Mouse (Mus musculus) heart, embryonic 16.5 days (tissue): ENCODE measurements around the gene Zmat3. TPM values are rescaled to one million over a fixed set of nuclear protein-coding genes. Genes with fewer than 3 reads are reported as not detected.

ENCODE experiments used
- ATAC-seq: fragments of 200-750 bp; cut with Nextera tagmentation; replicated peaks from 2 replicates; pipeline ENCODE4 v1.8.0; 2017; ENCODE audit warnings: moderate number of reproducible peaks; ENCODE audit not compliant: insufficient read depth, low FRiP score; ENCODE audit errors: extremely low read depth
- H3K27ac ChIP-seq: fragments of 300-500 bp; sonication (generic); 2 replicates; pipeline ENCODE4 v1.5.1; 2014; ENCODE audit warnings: mild to moderate bottlenecking, low read length, control low read depth, moderate library complexity
- H3K27me3 ChIP-seq: fragments of 300-500 bp; sonication (generic); 2 replicates; pipeline ENCODE4 v1.6.1; 2014; ENCODE audit warnings: low read length, mixed read lengths; ENCODE audit not compliant: control insufficient read depth, insufficient read depth
- H3K36me3 ChIP-seq: fragments of 300-500 bp; sonication (generic); 2 replicates; pipeline ENCODE4 v1.6.1; 2014; ENCODE audit not compliant: control insufficient read depth, insufficient read depth
- H3K4me1 ChIP-seq: fragments of 300-500 bp; sonication (generic); 2 replicates; pipeline ENCODE4 v1.6.1; 2014; ENCODE audit warnings: low read length, mixed read lengths; ENCODE audit not compliant: control insufficient read depth, insufficient read depth
- H3K4me2 ChIP-seq: fragments of 300-500 bp; sonication (generic); 2 replicates; pipeline ENCODE4 v1.6.1; 2014; ENCODE audit warnings: low read depth, mild to moderate bottlenecking, control low read depth, low read length
- H3K4me3 ChIP-seq: fragments of 300-500 bp; sonication (generic); 2 replicates; pipeline ENCODE4 v1.5.1; 2014; ENCODE audit warnings: mild to moderate bottlenecking, control low read depth, low read length
- H3K9ac ChIP-seq: fragments of 300-500 bp; sonication (generic); 2 replicates; pipeline ENCODE4 v1.6.1; 2014; ENCODE audit warnings: low read length, control low read depth
- H3K9me3 ChIP-seq: fragments of 300-500 bp; sonication (generic); replicated peaks from 2 replicates; pipeline ENCODE4 v1.6.1; 2016; ENCODE audit warnings: low read length; ENCODE audit not compliant: control insufficient read depth
- WGBS: fragments of 180-500 bp; shearing (Covaris S2); extraction: QIAGEN DNeasy Blood & Tissue Kit; methylation state at CpG from one replicate; pipeline ENCODE4 v1.1.7; 2014; 5-methylcytosine and 5-hydroxymethylcytosine counted together
- polyA plus RNA-seq: library from polyadenylated mRNA; unstranded; fragments of >200 nt; fragmentation: Nextera tagmentation; extraction: Ambion mirVana; gene quantifications from 2 replicates; pipeline ENCODE4 v1.2.1, GENCODE M21; 2015

The Zmat3 gene
- polyA plus RNA-seq = 3.0 and 3.6 TPM in 2 replicates

GRCm38 (mm10) chr3:32365546-32366245 lies at the start of gene Zmat3:
TSS of gene Zmat3 (minus strand) at chr3:32366014.
- Histone ChIP-seq H3K27me3 (no peaks in the 10 kb centered on the region), H3K27ac (peak within 1 kb of the TSS; percentile 79), H3K36me3 (no peaks in the 10 kb centered on the region), H3K9me3 (no peaks in the 10 kb centered on the region), H3K9ac (peak within 1 kb of the TSS; percentile 87), H3K4me3 (peak within 1 kb of the TSS; percentile 89), H3K4me1 (peaks cover 9% of the 10 kb centered on the region), H3K4me2 (peak within 1 kb of the TSS; percentile 74)
- 3% methylated on average over 45 of the region's 48 CpGs for WGBS
- peak; percentile 74 for ATAC-seq

GRCm38 (mm10) chr3:32414381-32414780 lies 48.6 kb upstream of the Zmat3 start:
- H3K36me3 ChIP-seq = 0 out of 2 replicates have a peak, but pooled peaks cover 2% of the 10 kb centered on the region
- H3K27me3 ChIP-seq = no peaks in the 10 kb centered on the region
- peak overlapping the region; percentile 21; the same call in 1 of the 2 replicates for H3K4me2 ChIP-seq
- no peak for ATAC-seq
- peaks cover 54% of the 10 kb centered on the region for H3K4me1 ChIP-seq
- no peak overlapping the region for H3K4me3 ChIP-seq
- H3K9ac ChIP-seq = peak overlapping the region; percentile 25; the same call in 1 of the 2 replicates
- whole genome bisulfite sequencing = 34% methylated on average over 4 of the region's 4 CpGs
- H3K9me3 ChIP-seq = no peaks in the 10 kb centered on the region
- no peak overlapping the region; the same call in 1 of the 2 replicates for H3K27ac ChIP-seq

GRCm38 (mm10) chr3:32412502-32413044 lies 46.8 kb upstream of the Zmat3 start:
- Histone ChIP-seq H3K9ac (no peak overlapping the region; the same call in 1 of the 2 replicates), H3K27me3 (no peaks in the 10 kb centered on the region), H3K36me3 (no peaks in the 10 kb centered on the region), H3K27ac (peak overlapping the region; percentile 31), H3K9me3 (no peaks in the 10 kb centered on the region), H3K4me3 (no peak overlapping the region), H3K4me1 (peaks cover 55% of the 10 kb centered on the region), H3K4me2 (no peak overlapping the region)
- WGBS = 42% methylated on average over 7 of the region's 7 CpGs
- no peak for ATAC-seq

GRCm38 (mm10) chr3:32408811-32409273 lies 43.0 kb upstream of the Zmat3 start:
- Histone ChIP-seq H3K9ac (no peak overlapping the region), H3K27ac (peak overlapping the region; percentile 46; the same call in 1 of the 2 replicates), H3K9me3 (no peaks in the 10 kb centered on the region), H3K4me3 (no peak overlapping the region), H3K27me3 (no peaks in the 10 kb centered on the region), H3K4me2 (no peak overlapping the region), H3K36me3 (no peaks in the 10 kb centered on the region), H3K4me1 (peaks cover 49% of the 10 kb centered on the region)
- no peak for ATAC-seq
- WGBS = 82% methylated on average over 3 of the region's 3 CpGs

- peaks cover 45% of the 10 kb centered on the region for H3K4me1 ChIP-seq
- WGBS = 69% methylated on average over 6 of the region's 6 CpGs
- no peak overlapping the region for H3K27ac ChIP-seq
- H3K36me3 ChIP-seq = no peaks in the 10 kb centered on the region
- no peak for ATAC-seq
- no peak overlapping the region for H3K4me3 ChIP-seq
- no peaks in the 10 kb centered on the region for H3K9me3 ChIP-seq
- H3K27me3 ChIP-seq = no peaks in the 10 kb centered on the region
- no peak overlapping the region for H3K9ac ChIP-seq
- no peak overlapping the region for H3K4me2 ChIP-seq
These were observed 41.0 kb upstream of the Zmat3 start for GRCm38 (mm10) chr3:32406804-32407203.

GRCm38 (mm10) chr3:32405699-32406098 lies 39.9 kb upstream of the Zmat3 start:
- H3K4me2 ChIP-seq = no peak overlapping the region
- H3K9me3 ChIP-seq = no peaks in the 10 kb centered on the region
- H3K27me3 ChIP-seq = no peaks in the 10 kb centered on the region
- no peak overlapping the region for H3K9ac ChIP-seq
- ATAC-seq = no peak
- WGBS = 76% methylated on average over 1 of the region's 1 CpGs
- H3K4me3 ChIP-seq = no peak overlapping the region
- peaks cover 54% of the 10 kb centered on the region for H3K4me1 ChIP-seq
- H3K27ac ChIP-seq = no peak overlapping the region
- H3K36me3 ChIP-seq = no peaks in the 10 kb centered on the region

GRCm38 (mm10) chr3:32402990-32403885 lies 37.4 kb upstream of the Zmat3 start:
- 56% methylated on average over 7 of the region's 7 CpGs for WGBS
- Histone ChIP-seq H3K4me1 (peaks cover 67% of the 10 kb centered on the region), H3K4me3 (no peak overlapping the region), H3K27ac (peak overlapping the region; percentile 31), H3K4me2 (no peak overlapping the region), H3K27me3 (no peaks in the 10 kb centered on the region), H3K36me3 (no peaks in the 10 kb centered on the region), H3K9ac (peak overlapping the region; percentile 15; the same call in 1 of the 2 replicates), H3K9me3 (no peaks in the 10 kb centered on the region)
- no peak for ATAC-seq

- Histone ChIP-seq H3K4me3 (no peak overlapping the region), H3K9me3 (no peaks in the 10 kb centered on the region), H3K4me1 (peaks cover 58% of the 10 kb centered on the region), H3K36me3 (no peaks in the 10 kb centered on the region), H3K27me3 (no peaks in the 10 kb centered on the region), H3K27ac (no peak overlapping the region), H3K9ac (no peak overlapping the region), H3K4me2 (no peak overlapping the region)
- no peak for ATAC-seq
- WGBS = 63% methylated on average over 3 of the region's 3 CpGs
These were observed 35.8 kb upstream of the Zmat3 start for GRCm38 (mm10) chr3:32401591-32401990.
